Mouse (Mus musculus) liver, embryonic 13.5 days (tissue): ENCODE measurements at regions not wholly inside any gene's neighbourhood (a gene's known extent, or its start where the extent isn't known, plus 50 kb on each side); places are given as distances from the start of the nearest gene placed in this dataset.
"Not testable (repeated sequence)": the region's sequence is repeated elsewhere in the genome, so short reads cannot be mapped to it uniquely, and the experiment has no call there.

ENCODE experiments used
- ATAC-seq: fragments of 200-750 bp; cut with Nextera tagmentation; 2 replicates; pipeline ENCODE4 v1.8.0; 2017; ENCODE audit warnings: low read depth, mild to moderate bottlenecking, moderate number of reproducible peaks, moderate library complexity
- DNase-seq: peaks from one replicate; pipeline ENCODE4 v3.0.0; 2022
- H3K27ac ChIP-seq: fragments of 300-500 bp; sonication (generic); 2 replicates; pipeline ENCODE4 v1.5.1; 2015; ENCODE audit warnings: moderate library complexity, mild to moderate bottlenecking, inconsistent platforms
- H3K27me3 ChIP-seq: fragments of 300-500 bp; sonication (generic); 2 replicates; pipeline ENCODE4 v1.6.1; 2015; ENCODE audit warnings: mild to moderate bottlenecking, inconsistent platforms
- H3K36me3 ChIP-seq: fragments of 300-500 bp; sonication (generic); 2 replicates; pipeline ENCODE4 v1.6.1; 2015; ENCODE audit warnings: mild to moderate bottlenecking, inconsistent platforms
- H3K4me1 ChIP-seq: fragments of 300-500 bp; sonication (generic); replicated peaks from 2 replicates; pipeline ENCODE4 v1.6.1; 2015; ENCODE audit warnings: inconsistent platforms
- H3K4me2 ChIP-seq: fragments of 300-500 bp; sonication (generic); 2 replicates; pipeline ENCODE4 v1.6.1; 2015; ENCODE audit warnings: inconsistent platforms, mild to moderate bottlenecking, moderate library complexity
- H3K4me3 ChIP-seq: fragments of 300-500 bp; sonication (generic); replicated peaks from 2 replicates; pipeline ENCODE4 v1.5.1; 2015; ENCODE audit warnings: mild to moderate bottlenecking, inconsistent platforms
- H3K9ac ChIP-seq: fragments of 300-500 bp; sonication (generic); 2 replicates; pipeline ENCODE4 v1.6.1; 2015; ENCODE audit warnings: mild to moderate bottlenecking, inconsistent platforms
- H3K9me3 ChIP-seq: fragments of 300-500 bp; sonication (generic); replicated peaks from 2 replicates; pipeline ENCODE4 v1.6.1; 2016; ENCODE audit warnings: inconsistent platforms
- WGBS: fragments of 180-500 bp; shearing (Covaris S2); methylation state at CpG from one replicate; pipeline ENCODE4 v1.1.7; 2015; ENCODE audit not compliant: insufficient replicate concordance; 5-methylcytosine and 5-hydroxymethylcytosine counted together

DNA sequence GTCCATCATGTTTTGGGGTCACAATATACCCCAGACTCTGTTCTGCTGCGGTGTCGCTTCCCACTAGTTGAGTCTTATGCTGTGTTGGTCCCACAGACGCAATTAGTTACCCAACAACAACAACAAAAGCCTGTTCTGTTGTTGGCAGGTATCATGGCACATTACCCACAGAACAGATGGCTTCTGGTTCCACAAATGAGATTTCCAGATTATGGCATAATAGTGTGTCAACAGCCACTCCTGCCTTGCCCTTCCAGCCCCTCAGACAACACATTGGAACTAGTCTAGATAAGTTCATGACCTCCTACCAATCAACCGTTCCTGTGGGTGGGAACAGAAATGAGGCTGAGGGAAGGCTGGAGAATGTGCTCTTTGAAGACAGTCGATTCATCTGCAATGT, 351.5 kb downstream of the Fut8 start:
- Histone ChIP-seq H3K4me2 (no peak overlapping the region), H3K9ac (no peak overlapping the region), H3K4me1 (no peaks in the 10 kb centered on the region), H3K36me3 (no peaks in the 10 kb centered on the region), H3K27me3 (no peaks in the 10 kb centered on the region), H3K9me3 (no peaks in the 10 kb centered on the region), H3K27ac (no peak overlapping the region), H3K4me3 (no peak overlapping the region)
- 59% methylated on average over 5 of the region's 5 CpGs for WGBS
- ATAC-seq (no peak), DNase-seq (no peak)

DNA sequence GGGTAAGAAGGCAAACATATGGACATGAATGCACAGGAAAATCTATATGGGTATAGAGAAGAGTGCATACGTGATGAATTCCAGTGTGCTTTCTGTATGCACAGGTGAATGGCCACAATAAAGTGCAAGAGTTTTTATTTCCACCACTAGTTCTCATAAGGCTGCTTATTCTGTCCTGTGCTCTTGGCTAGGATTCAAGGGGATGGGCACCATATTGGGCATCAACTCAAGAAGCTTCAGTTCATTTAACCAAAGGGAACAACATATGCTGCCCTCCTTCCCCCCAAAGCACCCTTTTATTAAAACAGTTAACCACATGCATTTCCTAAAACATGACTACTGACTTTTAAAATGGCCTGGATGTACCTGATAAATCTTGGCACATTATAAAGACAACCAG, 356.2 kb downstream of the Fut8 start:
- H3K27ac ChIP-seq: no peak overlapping the region
- H3K36me3 ChIP-seq: no peaks in the 10 kb centered on the region
- H3K4me3 ChIP-seq: no peak overlapping the region
- WGBS: 82% methylated on average over 1 of the region's 1 CpGs
- H3K9ac ChIP-seq: no peak overlapping the region
- H3K4me2 ChIP-seq: no peak overlapping the region
- no peaks in the 10 kb centered on the region for H3K4me1 ChIP-seq
- no peaks in the 10 kb centered on the region for H3K9me3 ChIP-seq
- H3K27me3 ChIP-seq: no peaks in the 10 kb centered on the region
- DNase-seq (no peak), ATAC-seq (no peak)

DNA sequence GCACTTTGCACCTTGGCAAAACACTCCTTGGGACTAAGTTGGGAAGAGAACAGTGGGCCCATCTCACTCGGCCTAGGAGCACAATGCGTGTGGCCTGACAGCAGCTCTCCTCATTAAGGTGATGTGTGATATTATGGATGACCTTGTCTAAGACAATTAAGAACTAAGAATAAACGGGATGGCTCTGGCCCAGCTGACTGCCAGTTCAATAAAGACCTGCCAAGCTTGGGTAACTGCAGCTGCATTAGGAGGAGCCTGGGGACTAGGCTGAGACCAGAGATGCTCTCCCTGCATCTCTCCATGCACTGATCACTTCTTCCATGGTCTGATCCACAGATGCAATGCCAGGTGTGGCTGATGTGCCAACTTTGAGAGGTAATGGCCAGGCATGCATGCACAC, 356.7 kb downstream of the Fut8 start:
- Histone ChIP-seq H3K4me2 (no peak overlapping the region), H3K4me3 (no peak overlapping the region), H3K27me3 (no peaks in the 10 kb centered on the region), H3K4me1 (no peaks in the 10 kb centered on the region), H3K36me3 (no peaks in the 10 kb centered on the region), H3K9me3 (no peaks in the 10 kb centered on the region), H3K9ac (no peak overlapping the region), H3K27ac (no peak overlapping the region)
- no peak for ATAC-seq
- DNase-seq: no peak
- WGBS: 58% methylated on average over 3 of the region's 3 CpGs

DNA sequence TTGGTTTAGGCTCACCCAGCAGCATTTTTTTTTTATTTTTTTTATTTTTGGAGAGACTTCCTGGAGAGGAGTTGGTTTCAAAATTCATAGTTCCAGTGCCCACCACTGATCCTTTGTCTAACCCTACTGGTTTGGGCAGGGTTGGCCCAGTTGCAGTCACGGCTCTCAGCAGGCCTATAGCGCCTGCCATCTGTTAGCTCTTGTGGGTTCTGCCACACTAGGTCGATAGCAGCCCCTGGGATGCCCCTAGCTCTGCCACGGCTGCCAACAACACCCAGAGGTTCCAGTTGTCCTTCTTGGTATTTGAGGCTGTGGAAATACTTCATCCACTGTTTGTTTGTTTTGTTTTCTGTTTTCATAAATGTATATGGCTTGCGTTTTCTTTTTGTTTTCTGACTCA, 357.9 kb downstream of the Fut8 start:
- 57% methylated on average over 5 of the region's 5 CpGs for WGBS
- Histone ChIP-seq H3K4me2 (no peak overlapping the region), H3K36me3 (no peaks in the 10 kb centered on the region), H3K27ac (no peak overlapping the region), H3K4me3 (no peak overlapping the region), H3K27me3 (no peaks in the 10 kb centered on the region), H3K9me3 (no peaks in the 10 kb centered on the region), H3K4me1 (no peaks in the 10 kb centered on the region), H3K9ac (no peak overlapping the region)
- no peak for DNase-seq
- ATAC-seq: no peak

DNA sequence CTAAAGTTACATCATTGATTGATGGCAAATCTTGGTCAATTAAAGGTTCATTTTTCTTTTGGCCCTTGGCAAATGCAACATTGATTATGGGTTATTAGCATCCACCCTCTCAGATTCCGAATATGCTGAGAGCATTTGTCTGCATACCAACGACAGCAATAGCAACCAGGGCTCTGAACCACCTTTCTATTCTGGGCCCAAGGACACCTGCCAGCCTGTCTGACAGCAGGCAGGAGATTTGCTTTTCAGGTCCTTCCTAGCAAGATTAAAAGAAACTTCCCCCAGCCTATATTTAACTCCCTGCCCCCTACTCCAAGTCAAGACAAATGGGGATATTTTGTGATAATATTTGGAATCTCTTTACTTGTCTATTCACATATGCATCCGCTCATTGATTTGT, 358.8 kb downstream of the Fut8 start:
- Histone ChIP-seq H3K9me3 (no peaks in the 10 kb centered on the region), H3K4me3 (no peak overlapping the region), H3K27ac (no peak overlapping the region), H3K4me2 (no peak overlapping the region), H3K4me1 (no peaks in the 10 kb centered on the region), H3K27me3 (no peaks in the 10 kb centered on the region), H3K36me3 (no peaks in the 10 kb centered on the region), H3K9ac (no peak overlapping the region)
- no peak for ATAC-seq
- DNase-seq: no peak
- 59% methylated on average over 3 of the region's 3 CpGs for WGBS

- 43% methylated on average over 3 of the region's 3 CpGs for WGBS
- DNase-seq (no peak), ATAC-seq (no peak)
- no peaks in the 10 kb centered on the region for H3K27me3 ChIP-seq
- H3K9me3 ChIP-seq: no peaks in the 10 kb centered on the region
- no peak overlapping the region for H3K4me3 ChIP-seq
- no peaks in the 10 kb centered on the region for H3K4me1 ChIP-seq
- no peaks in the 10 kb centered on the region for H3K36me3 ChIP-seq
- no peak overlapping the region for H3K27ac ChIP-seq
- no peak overlapping the region for H3K9ac ChIP-seq
- H3K4me2 ChIP-seq: no peak overlapping the region
Measured at GRCm38 (mm10) chr12:77597627-77598333, 359.9 kb downstream of the Fut8 start.

- ATAC-seq (no peak), DNase-seq (no peak)
- Histone ChIP-seq H3K9me3 (no peaks in the 10 kb centered on the region), H3K36me3 (no peaks in the 10 kb centered on the region), H3K27ac (no peak overlapping the region), H3K9ac (no peak overlapping the region), H3K4me2 (no peak overlapping the region), H3K4me1 (no peaks in the 10 kb centered on the region), H3K4me3 (no peak overlapping the region), H3K27me3 (no peaks in the 10 kb centered on the region)
- 40% methylated on average over 7 of the region's 7 CpGs for WGBS
Measured at GRCm38 (mm10) chr12:77598334-77598715, 360.4 kb downstream of the Fut8 start.

- WGBS: 48% methylated on average over 2 of the region's 2 CpGs
- Histone ChIP-seq H3K27ac (no peak overlapping the region), H3K27me3 (no peaks in the 10 kb centered on the region), H3K9me3 (no peaks in the 10 kb centered on the region), H3K9ac (no peak overlapping the region), H3K4me3 (no peak overlapping the region), H3K36me3 (no peaks in the 10 kb centered on the region), H3K4me1 (no peaks in the 10 kb centered on the region), H3K4me2 (no peak overlapping the region)
- ATAC-seq (no peak), DNase-seq (no peak)
Measured at GRCm38 (mm10) chr12:77599391-77599790, 361.5 kb downstream of the Fut8 start.

DNA sequence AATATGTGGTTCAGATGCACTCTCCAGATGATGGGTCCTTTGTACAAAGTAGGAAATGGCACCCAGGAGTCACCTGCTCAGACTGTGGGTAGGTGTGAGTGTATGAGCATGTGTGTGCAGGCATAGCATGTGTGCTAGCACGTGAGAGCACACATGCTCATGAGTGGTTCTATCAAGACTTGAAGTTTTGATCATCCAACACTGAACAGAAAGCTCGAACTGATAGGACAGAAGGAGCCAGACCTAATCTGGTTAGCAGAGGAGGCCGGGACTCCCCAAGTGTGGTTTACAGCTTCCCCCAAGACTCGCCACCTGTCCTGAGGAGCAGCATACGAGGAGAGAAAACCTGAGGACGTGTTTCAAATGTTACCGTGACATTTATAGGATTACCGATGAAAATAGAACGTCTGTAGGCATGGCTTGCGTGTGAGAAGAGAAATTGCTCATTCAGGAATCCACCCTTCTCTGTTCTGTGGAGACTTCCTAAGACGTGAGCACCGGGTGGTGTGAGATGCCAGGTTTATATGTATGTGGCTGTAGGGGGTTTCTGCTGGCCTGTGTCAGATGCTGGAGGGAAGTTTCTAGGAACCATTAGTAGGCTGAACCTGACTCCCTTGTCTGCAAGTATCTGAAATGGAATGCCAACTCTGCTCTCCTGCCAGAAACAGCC, 366.0 kb downstream of the Fut8 start:
- H3K4me2 ChIP-seq: no peak overlapping the region
- DNase-seq (no peak), ATAC-seq (no peak)
- no peaks in the 10 kb centered on the region for H3K4me1 ChIP-seq
- H3K9me3 ChIP-seq: no peaks in the 10 kb centered on the region
- no peak overlapping the region for H3K27ac ChIP-seq
- H3K36me3 ChIP-seq: no peaks in the 10 kb centered on the region
- no peak overlapping the region for H3K9ac ChIP-seq
- WGBS: 68% methylated on average over 12 of the region's 12 CpGs
- no peak overlapping the region for H3K4me3 ChIP-seq
- no peaks in the 10 kb centered on the region for H3K27me3 ChIP-seq

- no peaks in the 10 kb centered on the region for H3K36me3 ChIP-seq
- no peaks in the 10 kb centered on the region for H3K4me1 ChIP-seq
- 72% methylated on average over 3 of the region's 3 CpGs for WGBS
- no peak overlapping the region for H3K27ac ChIP-seq
- H3K4me3 ChIP-seq: no peak overlapping the region
- ATAC-seq (no peak), DNase-seq (no peak)
- no peak overlapping the region for H3K4me2 ChIP-seq
- H3K9ac ChIP-seq: no peak overlapping the region
- H3K9me3 ChIP-seq: no peaks in the 10 kb centered on the region
- no peaks in the 10 kb centered on the region for H3K27me3 ChIP-seq
Measured at GRCm38 (mm10) chr12:77617552-77617951, 379.6 kb downstream of the Fut8 start.

DNA sequence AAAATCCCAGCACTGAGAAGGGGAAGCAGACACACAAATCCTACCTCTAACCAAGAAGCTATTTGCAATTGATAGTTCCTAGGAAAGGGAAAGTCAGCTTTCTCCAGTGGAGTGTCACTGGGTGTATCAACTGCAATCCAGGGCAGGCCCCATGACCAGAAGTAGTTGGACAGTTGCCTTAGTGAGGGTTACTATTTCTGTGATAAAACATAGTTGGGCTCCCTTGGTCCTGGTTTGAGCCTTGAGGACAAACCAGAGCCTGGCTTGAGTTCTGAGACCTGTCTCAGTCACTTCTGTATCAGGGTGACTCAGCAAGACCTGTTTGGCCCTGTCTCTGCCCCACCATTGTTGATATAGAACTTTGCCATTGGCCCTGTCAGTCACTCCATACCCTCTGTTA, 384.3 kb downstream of the Fut8 start:
- no peak overlapping the region for H3K9ac ChIP-seq
- no peaks in the 10 kb centered on the region for H3K27me3 ChIP-seq
- ATAC-seq (no peak), DNase-seq (no peak)
- no peaks in the 10 kb centered on the region for H3K36me3 ChIP-seq
- H3K4me3 ChIP-seq: no peak overlapping the region
- H3K27ac ChIP-seq: no peak overlapping the region
- H3K4me2 ChIP-seq: no peak overlapping the region
- H3K4me1 ChIP-seq: no peaks in the 10 kb centered on the region
- H3K9me3 ChIP-seq: no peaks in the 10 kb centered on the region

DNA sequence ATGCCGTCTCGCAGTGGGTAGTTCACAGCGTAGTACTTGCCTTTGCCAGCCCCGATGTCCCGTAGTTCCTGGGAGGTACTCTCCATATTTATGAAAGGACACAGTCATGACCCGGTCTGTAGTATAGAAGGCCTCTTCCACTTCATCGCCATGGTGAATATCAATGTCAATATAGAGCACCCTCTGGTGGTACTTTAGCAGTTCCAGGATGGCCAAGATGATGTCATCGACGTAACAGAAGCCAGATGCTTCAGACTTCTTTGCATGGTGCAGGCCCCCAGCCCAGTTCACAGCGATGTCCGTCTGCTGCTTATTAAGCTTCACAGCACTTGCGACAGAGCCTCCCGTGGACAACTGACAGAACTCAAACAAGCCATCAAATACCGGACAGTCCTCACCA, 386.4 kb downstream of the Fut8 start:
- not testable (repeated sequence) for H3K27ac ChIP-seq, H3K9me3 ChIP-seq, H3K4me1 ChIP-seq, H3K36me3 ChIP-seq, ATAC-seq, H3K4me2 ChIP-seq, DNase-seq, H3K9ac ChIP-seq, H3K27me3 ChIP-seq, H3K4me3 ChIP-seq
- WGBS: 83% methylated on average over 14 of the region's 14 CpGs
